Mouse (Mus musculus): ENCODE results near the gene C1qtnf4. TPM values are rescaled to one million over a fixed set of nuclear protein-coding genes. Genes with fewer than 3 reads are reported as not detected.

Gene C1qtnf4
- polyA plus RNA-seq, 1 experiment = 0.04 TPM

- no peak for TF ChIP-seq SRF (IDR thresholded peaks at IDR 0.05; ENCODE audit: control insufficient read depth, insufficient read length, low read depth)
- no peak for TF ChIP-seq MAX (IDR thresholded peaks at IDR 0.05; ENCODE audit: low read depth)
- TF ChIP-seq USF1 (IDR thresholded peaks at IDR 0.05; ENCODE audit: low read depth) = no peak
- no peak for TF ChIP-seq TCF12 (IDR thresholded peaks at IDR 0.05; ENCODE audit: insufficient read depth, poor library complexity, severe bottlenecking)
- TF ChIP-seq REST (IDR thresholded peaks at IDR 0.05; ENCODE audit: insufficient read depth, insufficient read length) = no peak
- no peak for TF ChIP-seq MYOD1 (IDR thresholded peaks at IDR 0.05; ENCODE audit: control insufficient read depth in 1 of 3, insufficient read length in 2 of 3, low read depth in 2 of 3)
- no peak for TF ChIP-seq CEBPB (IDR thresholded peaks at IDR 0.05; ENCODE audit: insufficient read depth, poor library complexity, severe bottlenecking)
- no peak for TF ChIP-seq MYOG (IDR thresholded peaks at IDR 0.05; ENCODE audit: control insufficient read depth in 1 of 3, insufficient read depth in 1 of 3, insufficient read length in 2 of 3, low read depth in 2 of 3)
- no peak for TF ChIP-seq TCF3 (IDR thresholded peaks at IDR 0.05; ENCODE audit: insufficient read length, low read depth)
- TF ChIP-seq POLR2AphosphoS2 (IDR thresholded peaks at IDR 0.05; ENCODE audit: insufficient read length, low read depth) = no peak
- no peak for TF ChIP-seq E2F4 (IDR thresholded peaks at IDR 0.05; ENCODE audit: insufficient read depth)
- TF ChIP-seq POLR2A (IDR thresholded peaks at IDR 0.05; ENCODE audit: insufficient read length, low read depth) = no peak
- Histone ChIP-seq H3K36me3 (ENCODE audit: control insufficient read depth, insufficient read depth) (no peaks in the 10 kb centered on the region), H3K79me2 (ENCODE audit: control insufficient read depth, insufficient read depth) (no peaks in the 10 kb centered on the region), H3K27me3 (ENCODE audit: control insufficient read depth, insufficient read depth, insufficient read length) (no peaks in the 10 kb centered on the region), H3K4me3 (no peak overlapping the region), H3K4me2 (ENCODE audit: low read depth) (no peak overlapping the region), H3ac (ENCODE audit: control insufficient read depth, insufficient read length) (no peak overlapping the region)
Measured at GRCm38 (mm10) chr2:90932273-90932672, 46.6 kb downstream of the C1qtnf4 start.

GRCm38 (mm10) chr2:90938362-90938761 is 52.7 kb downstream of the C1qtnf4 start:
- Histone ChIP-seq H3K79me2 (ENCODE audit: control insufficient read depth, insufficient read depth) (peaks cover 25% of the 10 kb centered on the region), H3K4me3 (no peak overlapping the region), H3ac (ENCODE audit: control insufficient read depth, insufficient read length) (no peak overlapping the region), H3K27me3 (ENCODE audit: control insufficient read depth, insufficient read depth, insufficient read length) (no peaks in the 10 kb centered on the region), H3K36me3 (ENCODE audit: control insufficient read depth, insufficient read depth) (no peaks in the 10 kb centered on the region), H3K4me2 (ENCODE audit: low read depth) (no peak overlapping the region)
- no peak for TF ChIP-seq USF1 (IDR thresholded peaks at IDR 0.05; ENCODE audit: low read depth)
- TF ChIP-seq CEBPB (IDR thresholded peaks at IDR 0.05; ENCODE audit: insufficient read depth, poor library complexity, severe bottlenecking) = no peak
- TF ChIP-seq MAX (IDR thresholded peaks at IDR 0.05; ENCODE audit: low read depth) = no peak
- no peak for TF ChIP-seq TCF3 (IDR thresholded peaks at IDR 0.05; ENCODE audit: insufficient read length, low read depth)
- no peak for TF ChIP-seq POLR2A (IDR thresholded peaks at IDR 0.05; ENCODE audit: insufficient read length, low read depth)
- no peak for TF ChIP-seq MYOG (IDR thresholded peaks at IDR 0.05; ENCODE audit: control insufficient read depth in 1 of 3, insufficient read depth in 1 of 3, insufficient read length in 2 of 3, low read depth in 2 of 3)
- no peak for TF ChIP-seq E2F4 (IDR thresholded peaks at IDR 0.05; ENCODE audit: insufficient read depth)
- TF ChIP-seq MYOD1 (IDR thresholded peaks at IDR 0.05; ENCODE audit: control insufficient read depth in 1 of 3, insufficient read length in 2 of 3, low read depth in 2 of 3) = no peak
- TF ChIP-seq SRF (IDR thresholded peaks at IDR 0.05; ENCODE audit: control insufficient read depth, insufficient read length, low read depth) = no peak
- TF ChIP-seq TCF12 (IDR thresholded peaks at IDR 0.05; ENCODE audit: insufficient read depth, poor library complexity, severe bottlenecking) = no peak
- no peak for TF ChIP-seq REST (IDR thresholded peaks at IDR 0.05; ENCODE audit: insufficient read depth, insufficient read length)
- no peak for TF ChIP-seq POLR2AphosphoS2 (IDR thresholded peaks at IDR 0.05; ENCODE audit: insufficient read length, low read depth)

- H3ac ChIP-seq (ENCODE audit: control insufficient read depth, insufficient read length) = peak overlapping the region; percentile 74
- TF ChIP-seq MAX (IDR thresholded peaks at IDR 0.05; ENCODE audit: low read depth) = no peak
- TF ChIP-seq MYOG (IDR thresholded peaks at IDR 0.05; ENCODE audit: control insufficient read depth in 1 of 3, insufficient read depth in 1 of 3, insufficient read length in 2 of 3, low read depth in 2 of 3) = no peak
- no peak for TF ChIP-seq CEBPB (IDR thresholded peaks at IDR 0.05; ENCODE audit: insufficient read depth, poor library complexity, severe bottlenecking)
- no peaks in the 10 kb centered on the region for H3K36me3 ChIP-seq (ENCODE audit: control insufficient read depth, insufficient read depth)
- H3K27me3 ChIP-seq (ENCODE audit: control insufficient read depth, insufficient read depth, insufficient read length) = no peaks in the 10 kb centered on the region
- H3K79me2 ChIP-seq (ENCODE audit: control insufficient read depth, insufficient read depth) = peaks cover 39% of the 10 kb centered on the region
- peak overlapping the region; percentile 69 for H3K4me2 ChIP-seq (ENCODE audit: low read depth)
- peak overlapping the region; percentile 69 for H3K4me3 ChIP-seq
Measured at GRCm38 (mm10) chr2:90939750-90940149, 54.1 kb downstream of the C1qtnf4 start.

Other genes with a start within 250 kb of the C1qtnf4 start
- 7.8 TPM for gene Nup160, start 208.6 kb upstream of the C1qtnf4 start, polyA plus RNA-seq (2012; fragmentation: generic; extraction: Trizol)
- 9.3 TPM for gene Fnbp4, start 140.5 kb upstream of the C1qtnf4 start, polyA plus RNA-seq (2012; fragmentation: generic; extraction: Trizol)
- not detected for gene Agbl2, start 103.1 kb upstream of the C1qtnf4 start, polyA plus RNA-seq (2012; fragmentation: generic; extraction: Trizol)
- gene Mtch2, start 38.7 kb upstream of the C1qtnf4 start, polyA plus RNA-seq (2012; fragmentation: generic; extraction: Trizol) = 170 TPM
- 11.9 TPM for gene Kbtbd4, start 18.9 kb downstream of the C1qtnf4 start, polyA plus RNA-seq (2012; fragmentation: generic; extraction: Trizol)
- gene Ndufs3, start 19.0 kb downstream of the C1qtnf4 start, polyA plus RNA-seq (2012; fragmentation: generic; extraction: Trizol) = 268 TPM
- gene Celf1, start 54.5 kb downstream of the C1qtnf4 start, polyA plus RNA-seq (2012; fragmentation: generic; extraction: Trizol) = 27.1 TPM
- 199 TPM for gene Rapsn, start 149.8 kb downstream of the C1qtnf4 start, polyA plus RNA-seq (2012; fragmentation: generic; extraction: Trizol)
- gene Psmc3, start 168.1 kb downstream of the C1qtnf4 start, polyA plus RNA-seq (2012; fragmentation: generic; extraction: Trizol) = 688 TPM
- gene Slc39a13, start 184.6 kb downstream of the C1qtnf4 start, polyA plus RNA-seq (2012; fragmentation: generic; extraction: Trizol) = 41.1 TPM
- 0.04 TPM for gene Spi1, start 196.5 kb downstream of the C1qtnf4 start, polyA plus RNA-seq (2012; fragmentation: generic; extraction: Trizol)
- 0.05 TPM for gene Mybpc3, start 232.3 kb downstream of the C1qtnf4 start, polyA plus RNA-seq (2012; fragmentation: generic; extraction: Trizol)